ENCODE assay signal across 11 mouse cellular contexts in the genomic region with DNA sequence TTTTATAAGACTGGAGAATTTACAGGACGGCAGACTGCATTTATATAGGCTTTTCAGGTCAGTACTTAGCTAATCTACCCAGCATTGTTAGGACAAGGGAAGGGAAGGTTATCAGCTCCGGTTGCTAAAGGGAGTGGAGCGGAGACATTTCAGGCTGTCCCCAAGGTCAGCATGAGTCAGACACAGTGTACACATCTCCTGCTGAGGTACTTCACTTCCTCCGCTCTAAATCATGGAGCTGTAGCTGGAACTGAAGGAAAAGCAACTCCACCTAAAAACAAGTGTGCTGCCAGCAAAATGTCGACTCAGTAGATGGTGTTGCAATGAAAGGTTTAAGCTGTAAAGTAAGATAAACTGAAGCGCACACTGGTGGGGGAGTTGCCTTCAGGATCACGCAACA. TPM values are rescaled to one million over a fixed set of nuclear protein-coding genes. Genes with fewer than 3 reads are reported as not detected.
DNase-seq lines count a peak whose midpoint lies in the region; ATAC-seq lines count a peak whose summit lies in the region.
"Had no signal": no experiment of that assay in that cellular context is flagged by ENCODE, and none has a peak within 500 bp of the region (broad histone marks: within the 10 kb centered on the region; RNA-seq: fewer than 3 reads in every experiment).

No protein-coding gene starts in this region.

- no peaks in the 10 kb centered on the region for H3K9me3 ChIP-seq in intestine, embryonic 16.5 days (ENCODE audit: control insufficient read depth, low read length)
- H3K9me3 ChIP-seq in forebrain, embryonic 16.5 days (ENCODE audit: control insufficient read depth, low read length) = no peaks in the 10 kb centered on the region

- whole genome bisulfite sequencing in intestine, embryonic 16.5 days = 31% methylated on average over 7 of the region's 7 CpGs
- 80% methylated on average over 7 of the region's 7 CpGs for WGBS in forebrain, embryonic 16.5 days

- H3K27me3 ChIP-seq in intestine, embryonic 16.5 days (replicated peaks; ENCODE audit: control insufficient read depth, insufficient read depth, low read length) = no peaks in the 10 kb centered on the region
- H3K27me3 ChIP-seq in forebrain, embryonic 16.5 days (replicated peaks; ENCODE audit: control insufficient read depth, insufficient read depth, low read length) = no peaks in the 10 kb centered on the region

- H3K27ac ChIP-seq in intestine, embryonic 16.5 days (ENCODE audit: low read length) = peak overlapping the region; percentile 58
- H3K27ac ChIP-seq in forebrain, embryonic 16.5 days (ENCODE audit: low read length) = no peak overlapping the region

- H3K4me2 ChIP-seq in intestine, embryonic 16.5 days (ENCODE audit: low read depth, low read length) = no peak overlapping the region
- H3K4me2 ChIP-seq in forebrain, embryonic 16.5 days (ENCODE audit: low read length) = no peak overlapping the region

- peak; percentile 78 for ATAC-seq in intestine, embryonic 16.5 days
- no peak for ATAC-seq in forebrain, embryonic 16.5 days

- no peak overlapping the region for H3K4me3 ChIP-seq in intestine, embryonic 16.5 days (ENCODE audit: low read length)
- H3K4me3 ChIP-seq in forebrain, embryonic 16.5 days (replicated peaks; ENCODE audit: low read length) = no peak overlapping the region

- no peak overlapping the region for H3K9ac ChIP-seq in intestine, embryonic 16.5 days (ENCODE audit: low read depth, low read length)
- no peak overlapping the region for H3K9ac ChIP-seq in forebrain, embryonic 16.5 days (replicated peaks; ENCODE audit: low read depth, low read length)

- DNase-seq in adrenal gland, adult (ENCODE audit: inconsistent age in 2 of 2, low spot score in 1 of 2) = peak; percentile 84 to 92
- DNase-seq in adrenal gland, adult 18-20 months (ENCODE audit: low spot score in 2 of 2) = no peak
- DNase-seq in 3T3-L1 (ENCODE audit: low read depth, low spot score) = peak; percentile 47
- peak; percentile 25 for DNase-seq in brain, adult 2 months (ENCODE audit: low read depth, low spot score)
- no peak for DNase-seq in layer of hippocampus, adult 11-12 months (ENCODE audit: low spot score)
- no peak for DNase-seq in frontal cortex, postnatal 14 days (ENCODE audit: low spot score in 2 of 2)
- DNase-seq: cerebellum, adult 11-12 months; kidney, postnatal 4 days; midbrain, embryonic 14.5 days had no signal

- peaks cover 37% of the 10 kb centered on the region for H3K4me1 ChIP-seq in intestine, embryonic 16.5 days (ENCODE audit: control insufficient read depth, insufficient read depth, low read length)
- no peaks in the 10 kb centered on the region for H3K4me1 ChIP-seq in forebrain, embryonic 16.5 days (replicated peaks; ENCODE audit: control insufficient read depth, insufficient read depth, low read length)

- H3K36me3 ChIP-seq in intestine, embryonic 16.5 days (ENCODE audit: control insufficient read depth, insufficient read depth, low read length) = no peaks in the 10 kb centered on the region
- no peaks in the 10 kb centered on the region for H3K36me3 ChIP-seq in forebrain, embryonic 16.5 days (ENCODE audit: control insufficient read depth, insufficient read depth)

RNA-seq across cellular contexts. Expression of a gene that starts 36.2 kb away (rescaled TPM):
- 10 to 100 TPM in 1 of 2 experiments, 1 to 10 TPM in 1; 8.9 to 20.1 TPM for total RNA-seq in adrenal gland, adult 18-20 months (2021)
- 32.0 and 37.2 TPM in 2 replicates for polyA plus RNA-seq in intestine, embryonic 16.5 days (2015; fragmentation: Nextera tagmentation; extraction: Ambion mirVana)
- 1.5 and 1.6 TPM in 2 replicates for polyA plus RNA-seq in forebrain, embryonic 16.5 days (2015; fragmentation: Nextera tagmentation; extraction: Ambion mirVana)

Comparison
In these comparisons a context has a peak if more than half of its experiments do, and no peak if none do; other contexts are left out.
1. DNase-seq: peak in adrenal gland, adult (2 of 2), 3T3-L1 (single experiment) and brain, adult 2 months (single experiment); none in adrenal gland, adult 18-20 months (0 of 2), layer of hippocampus, adult 11-12 months (single experiment) and frontal cortex, postnatal 14 days (0 of 2).
2. RNA of a gene that starts 36.2 kb away (polyA plus RNA-seq): 32.0 to 37.2 TPM in intestine, embryonic 16.5 days; 1.5 to 1.6 TPM in forebrain, embryonic 16.5 days; every median in the first group is over 10 times any median in the second.